Mouse (Mus musculus) C2C12 (cell line): ENCODE results near the gene Glcci1. TPM values are rescaled to one million over a fixed set of nuclear protein-coding genes. Genes with fewer than 3 reads are reported as not detected.

Experiments
- H3K27me3 ChIP-seq: one replicate; pipeline ENCODE4 v1.6.1; 2011; ENCODE audit not compliant: control insufficient read depth, insufficient read depth, insufficient read length
- H3K36me3 ChIP-seq: one replicate; pipeline ENCODE4 v1.6.1; 2011; ENCODE audit not compliant: control insufficient read depth, insufficient read depth
- H3K4me3 ChIP-seq: one replicate; pipeline ENCODE4 v1.5.1; 2011; ENCODE audit warnings: mild to moderate bottlenecking, control low read depth; ENCODE audit not compliant: poor library complexity, insufficient read depth, severe bottlenecking
- H3K79me2 ChIP-seq: one replicate; pipeline ENCODE4 v1.6.1; 2011; ENCODE audit not compliant: control insufficient read depth, insufficient read depth
- H3K79me3 ChIP-seq: one replicate; pipeline ENCODE4 v1.6.1; 2011; ENCODE audit warnings: low read depth, control low read depth
- H3ac ChIP-seq: one replicate; pipeline ENCODE3; 2011; ENCODE audit warnings: low read depth; ENCODE audit not compliant: control insufficient read depth, insufficient read length
- CEBPB ChIP-seq: IDR thresholded peaks from one replicate; pipeline ENCODE4 v1.6.1; 2011; ENCODE audit warnings: low read depth, mild to moderate bottlenecking, control low read depth, moderate library complexity
- CTCF ChIP-seq: IDR thresholded peaks from one replicate; pipeline ENCODE4 v1.5.1; 2011; ENCODE audit not compliant: control insufficient read depth, insufficient read depth, insufficient read length
- FOSL1 ChIP-seq: IDR thresholded peaks from one replicate; pipeline ENCODE4 v1.8.0; 2011; ENCODE audit warnings: mild to moderate bottlenecking, low read length; ENCODE audit not compliant: poor library complexity, insufficient read depth, severe bottlenecking
- MAX ChIP-seq: IDR thresholded peaks from one replicate; pipeline ENCODE4 v1.6.1; 2011; ENCODE audit warnings: mild to moderate bottlenecking, control low read depth
- MYOD1 ChIP-seq: IDR thresholded peaks from one replicate; pipeline ENCODE4 v1.6.1; 2011; ENCODE audit warnings: low read depth; ENCODE audit not compliant: control insufficient read depth, insufficient read length
- MYOG ChIP-seq: IDR thresholded peaks from one replicate; pipeline ENCODE4 v1.6.1; 2011; ENCODE audit not compliant: control insufficient read depth, insufficient read length; ENCODE audit errors: extremely low read depth
- USF1 ChIP-seq: IDR thresholded peaks from one replicate; pipeline ENCODE4 v1.6.1; 2011; ENCODE audit warnings: low read depth, mild to moderate bottlenecking, control low read depth, moderate library complexity
- polyA plus RNA-seq: library from polyadenylated mRNA; unstranded; fragments of >200 nt; fragmentation: generic; extraction: Trizol; gene quantifications from one replicate; pipeline ENCODE4 v1.2.1, GENCODE M21; 2012; ENCODE audit warnings: missing spikeins

Gene Glcci1
- polyA plus RNA-seq, 1 experiment, result 0.54 TPM

- no peak overlapping the region for H3K4me3 ChIP-seq
- no peaks in the 10 kb centered on the region for H3K79me3 ChIP-seq
- no peaks in the 10 kb centered on the region for H3K27me3 ChIP-seq
- no peaks in the 10 kb centered on the region for H3K79me2 ChIP-seq
- no peak overlapping the region for H3ac ChIP-seq
- H3K36me3 ChIP-seq, result no peaks in the 10 kb centered on the region
- TF ChIP-seq CTCF, result no peak
- TF ChIP-seq MAX, result no peak
- TF ChIP-seq MYOD1, result no peak
- no peak for TF ChIP-seq CEBPB
- TF ChIP-seq MYOG, result no peak
- no peak for TF ChIP-seq FOSL1
- TF ChIP-seq USF1, result no peak
These were observed 24.7 kb upstream of the Glcci1 start for GRCm38 (mm10) chr6:8484437-8485275.

GRCm38 (mm10) chr6:8485414-8486175 lies 23.8 kb upstream of the Glcci1 start:
- H3K79me2 ChIP-seq, result no peaks in the 10 kb centered on the region
- no peak overlapping the region for H3K4me3 ChIP-seq
- TF ChIP-seq CEBPB (no peak), FOSL1 (no peak), MYOD1 (no peak), MYOG (no peak), CTCF (no peak)
- no peaks in the 10 kb centered on the region for H3K27me3 ChIP-seq
- no peaks in the 10 kb centered on the region for H3K36me3 ChIP-seq
- no peak overlapping the region for H3ac ChIP-seq
- no peaks in the 10 kb centered on the region for H3K79me3 ChIP-seq

- H3K27me3 ChIP-seq, result no peaks in the 10 kb centered on the region
- no peaks in the 10 kb centered on the region for H3K79me3 ChIP-seq
- TF ChIP-seq CEBPB (no peak), MYOD1 (no peak), MAX (no peak), MYOG (no peak), CTCF (no peak), FOSL1 (no peak), USF1 (no peak)
- H3K4me3 ChIP-seq, result no peak overlapping the region
- H3K79me2 ChIP-seq, result no peaks in the 10 kb centered on the region
- H3ac ChIP-seq, result no peak overlapping the region
- H3K36me3 ChIP-seq, result no peaks in the 10 kb centered on the region
These were observed 22.9 kb upstream of the Glcci1 start for GRCm38 (mm10) chr6:8486391-8487043.

GRCm38 (mm10) chr6:8487044-8487853 lies 22.2 kb upstream of the Glcci1 start:
- Histone ChIP-seq H3K79me3 (no peaks in the 10 kb centered on the region), H3K4me3 (no peak overlapping the region), H3K79me2 (no peaks in the 10 kb centered on the region), H3K27me3 (no peaks in the 10 kb centered on the region), H3K36me3 (no peaks in the 10 kb centered on the region), H3ac (no peak overlapping the region)
- no peak for TF ChIP-seq CTCF
- no peak for TF ChIP-seq FOSL1
- TF ChIP-seq CEBPB, result no peak
- no peak for TF ChIP-seq MYOD1

GRCm38 (mm10) chr6:8488249-8488648 lies 21.2 kb upstream of the Glcci1 start:
- no peaks in the 10 kb centered on the region for H3K27me3 ChIP-seq
- H3K79me3 ChIP-seq, result no peaks in the 10 kb centered on the region
- no peaks in the 10 kb centered on the region for H3K36me3 ChIP-seq
- H3ac ChIP-seq, result no peak overlapping the region
- H3K79me2 ChIP-seq, result no peaks in the 10 kb centered on the region
- no peak overlapping the region for H3K4me3 ChIP-seq
- TF ChIP-seq MAX (no peak), USF1 (no peak), CEBPB (no peak), MYOG (no peak), FOSL1 (no peak), CTCF (no peak), MYOD1 (no peak)
